Mouse (Mus musculus) G1E (cell line): ENCODE data around the gene Ibsp.

ENCODE experiments used
- CTCF ChIP-seq: IDR thresholded peaks from 2 replicates; pipeline ENCODE4 v1.5.1; 2012; ENCODE audit warnings: low read depth, low read length, inconsistent platforms, mixed read lengths
- TAL1 ChIP-seq: conservative IDR thresholded peaks from 2 replicates; pipeline ENCODE4 v1.6.1; 2012; ENCODE audit warnings: low read depth, low read length, inconsistent platforms, mixed read lengths

- TF ChIP-seq TAL1: no peak
- TF ChIP-seq CTCF: no peak
Measured at GRCm38 (mm10) chr5:104325029-104325428, 26.1 kb downstream of the Ibsp start, which contains the start of gene Mepe.
